Mouse (Mus musculus): ENCODE results near the gene Cd160.

GRCm38 (mm10) chr3:96825261-96825660 is 3.9 kb downstream of the Cd160 start:
- TF ChIP-seq CTCF (IDR thresholded peaks at IDR 0.05; ENCODE audit: low read depth, low read length) (no peak), POLR2A (IDR thresholded peaks at IDR 0.05; ENCODE audit: borderline replicate concordance, low read depth, low read length) (no peak)
